Mouse (Mus musculus) layer of hippocampus, adult 11-12 months (tissue): Measurements from ENCODE around the gene Psma3.
A peak's percentile ranks its signal among the peaks of the same experiment; 100 is the strongest.
"Not testable (repeated sequence)": the region's sequence is repeated elsewhere in the genome, so short reads cannot be mapped to it uniquely, and the experiment has no call there.

ENCODE experiments used
- DNase-seq: peaks from one replicate; pipeline ENCODE4 v3.0.0; 2022; ENCODE audit warnings: low spot score

Gene Psma3

DNA sequence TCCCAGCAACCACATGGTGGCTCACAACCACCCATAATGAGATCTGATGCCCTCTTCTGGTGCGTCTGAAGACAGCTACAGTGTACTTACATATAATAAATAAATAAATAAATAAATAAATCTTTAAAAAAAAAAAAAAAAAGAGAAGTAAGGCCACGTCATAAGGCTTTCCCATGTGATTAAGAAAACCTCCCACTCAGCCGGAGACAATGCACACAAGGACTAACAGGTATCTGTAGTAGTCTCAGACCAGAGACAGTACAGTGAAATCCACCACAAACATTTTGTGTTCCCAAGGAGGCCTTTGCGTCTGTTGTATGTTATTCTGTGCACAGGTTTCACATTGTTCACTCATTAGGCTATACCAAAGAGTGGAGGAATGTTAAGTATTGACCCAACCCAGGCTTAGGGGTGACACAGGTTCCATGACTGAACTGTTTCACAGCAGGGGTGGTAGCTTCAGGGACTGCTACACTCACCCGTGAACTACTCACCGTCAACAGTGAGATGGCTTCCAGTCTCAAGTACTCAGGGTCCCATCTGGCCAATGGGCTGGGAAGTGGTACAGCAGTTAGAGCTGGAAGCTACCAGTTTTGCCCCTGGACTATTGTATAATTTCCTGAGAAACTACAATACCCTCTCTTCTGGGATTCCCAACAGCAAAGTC lies 29.5 kb downstream of the Psma3 start:
- DNase-seq, result no peak

DNA sequence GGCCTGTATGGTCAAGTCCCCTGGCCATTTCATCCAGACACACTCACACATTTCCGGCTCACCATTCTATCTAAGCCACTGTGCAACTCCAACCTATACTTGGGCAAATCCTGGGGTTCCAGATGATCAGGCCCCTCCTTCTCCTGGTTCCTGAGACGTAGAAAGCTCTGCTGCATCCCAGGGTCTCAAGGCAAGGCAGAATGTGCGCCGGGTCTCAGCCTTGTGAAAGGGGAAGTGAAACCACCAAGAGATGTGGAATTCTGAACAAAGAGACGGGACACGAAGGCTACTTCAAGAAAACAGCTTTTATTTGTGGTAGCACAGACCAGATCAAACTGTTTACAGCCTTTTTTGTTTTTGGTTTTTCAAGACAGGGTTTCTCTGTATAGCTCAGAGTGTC lies 31.7 kb downstream of the Psma3 start:
- DNase-seq, result no peak

DNA sequence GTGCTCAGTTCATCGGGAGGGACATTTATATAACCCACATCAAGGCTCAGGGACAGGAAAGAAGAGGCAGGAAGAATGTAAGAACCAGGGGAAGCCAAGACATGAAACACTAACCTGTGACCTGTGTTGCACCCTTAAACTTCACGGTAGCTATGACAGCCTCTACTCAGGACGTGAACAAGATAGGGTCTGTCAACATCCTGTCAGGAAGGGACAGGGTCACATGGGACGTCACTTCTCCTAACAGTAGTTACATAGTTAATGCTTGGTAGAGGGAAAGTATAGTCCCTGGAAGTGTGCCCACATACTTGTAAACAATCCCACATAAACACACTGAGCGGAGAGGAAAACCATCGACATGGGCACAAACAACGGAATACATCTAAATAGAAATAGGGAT lies 32.5 kb downstream of the Psma3 start:
- no peak for DNase-seq

DNA sequence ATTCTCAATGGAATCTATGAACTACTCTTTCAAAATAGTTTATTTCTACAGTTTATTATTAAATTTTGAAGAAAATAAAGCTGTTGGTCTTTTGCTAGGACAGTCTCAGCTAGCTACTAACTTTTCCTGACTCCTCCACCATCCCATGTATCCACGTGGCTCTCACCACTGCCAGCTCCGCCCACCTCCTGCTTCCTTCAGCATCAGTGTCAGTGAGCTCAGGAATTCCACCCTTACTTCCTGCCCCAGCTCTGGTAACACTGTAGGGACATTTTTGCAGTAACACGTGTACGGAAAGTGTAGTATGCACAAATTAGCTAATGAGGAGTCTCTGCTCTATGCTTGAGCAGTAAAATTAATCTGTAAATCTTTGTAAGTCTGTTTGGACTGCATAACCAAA lies 35.3 kb downstream of the Psma3 start:
- DNase-seq, result no peak

DNA sequence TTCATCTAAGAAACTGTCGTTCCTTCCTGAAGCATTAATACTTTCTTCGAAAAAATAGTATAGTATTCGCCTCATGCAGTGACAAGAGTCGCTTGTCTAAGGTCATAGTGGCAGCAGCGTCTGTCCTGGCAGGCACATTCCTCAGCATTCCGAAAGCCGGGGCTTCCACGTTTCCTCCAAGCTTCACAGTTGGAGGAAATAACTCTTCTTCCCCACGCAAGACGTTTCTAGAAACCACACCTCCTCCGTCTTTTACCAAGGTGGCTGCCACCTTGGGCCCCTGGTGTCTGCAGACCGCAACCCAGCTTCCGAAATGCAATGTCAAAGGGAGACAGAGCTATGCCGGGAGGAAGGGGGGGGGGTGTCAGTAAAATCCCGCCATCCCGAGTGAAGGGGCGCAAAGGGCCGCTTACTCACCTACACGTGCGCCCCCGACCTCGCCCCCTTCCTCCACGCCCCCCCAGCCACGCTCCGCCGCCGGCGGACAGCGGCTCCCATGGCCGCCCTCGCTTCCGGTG lies 40.5 kb downstream of the Psma3 start:
- peak; percentile 15 for DNase-seq

DNA sequence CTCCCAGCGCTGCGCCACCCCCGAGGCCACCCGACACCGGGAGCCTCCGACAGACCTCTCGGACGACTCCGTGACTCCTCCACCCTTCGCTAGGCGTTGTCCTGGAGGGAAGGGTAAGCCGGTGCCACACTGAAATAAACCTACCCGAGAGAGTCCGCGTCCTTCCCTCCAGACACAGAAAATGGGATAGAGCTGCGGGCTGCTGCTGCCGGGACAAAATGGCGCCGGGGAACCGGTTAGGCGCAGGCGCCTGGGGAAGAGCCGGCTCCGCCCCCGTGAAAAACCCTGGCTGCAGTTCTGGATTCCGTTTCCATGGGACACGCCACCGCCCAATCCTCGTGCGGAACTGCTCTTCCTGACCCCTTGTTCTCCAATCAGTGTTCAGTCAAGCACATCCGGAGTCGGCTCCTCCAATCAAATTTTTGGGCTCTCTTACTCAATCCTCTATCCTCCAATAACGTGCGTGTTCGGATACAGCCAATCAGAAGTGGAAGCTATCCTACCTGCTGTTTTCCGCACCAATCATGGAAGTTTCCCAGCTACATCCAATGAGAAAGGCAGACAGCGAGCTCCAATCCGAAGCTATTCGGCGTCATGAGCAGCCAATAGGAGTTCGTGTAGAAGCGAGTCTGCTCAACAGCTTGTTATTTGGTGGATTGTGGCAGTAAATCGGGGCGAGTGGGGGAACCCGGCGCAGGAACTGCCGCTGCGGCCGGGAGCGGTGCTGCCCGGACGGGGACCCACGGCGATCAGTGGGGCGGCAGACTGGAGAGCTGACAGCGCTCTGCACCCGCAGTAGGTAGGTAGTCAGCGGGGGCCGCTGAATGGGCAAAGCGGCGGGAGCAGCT lies 41.2 kb downstream of the Psma3 start, which contains the start of gene Arid4a:
TSS of gene Arid4a (plus strand) at position 628 of the 848 bp plus-strand sequence.
- peak; percentile 99 for DNase-seq

DNA sequence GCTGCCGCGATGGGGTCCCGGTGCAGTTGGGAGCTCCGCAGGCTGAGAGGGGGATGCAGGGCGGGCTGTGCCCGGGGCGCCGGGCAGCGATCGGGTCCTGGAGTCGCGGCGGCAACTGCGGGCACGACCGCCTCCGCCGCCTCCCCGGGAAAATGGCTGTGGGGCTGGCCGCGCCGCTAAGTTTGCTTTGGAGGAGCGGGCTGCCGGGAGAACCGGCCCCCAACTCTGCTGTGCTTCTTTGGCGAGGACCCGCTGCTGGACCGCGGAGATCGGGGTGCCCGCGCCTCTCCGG lies 41.7 kb downstream of the Psma3 start:
- DNase-seq, result no peak

DNA sequence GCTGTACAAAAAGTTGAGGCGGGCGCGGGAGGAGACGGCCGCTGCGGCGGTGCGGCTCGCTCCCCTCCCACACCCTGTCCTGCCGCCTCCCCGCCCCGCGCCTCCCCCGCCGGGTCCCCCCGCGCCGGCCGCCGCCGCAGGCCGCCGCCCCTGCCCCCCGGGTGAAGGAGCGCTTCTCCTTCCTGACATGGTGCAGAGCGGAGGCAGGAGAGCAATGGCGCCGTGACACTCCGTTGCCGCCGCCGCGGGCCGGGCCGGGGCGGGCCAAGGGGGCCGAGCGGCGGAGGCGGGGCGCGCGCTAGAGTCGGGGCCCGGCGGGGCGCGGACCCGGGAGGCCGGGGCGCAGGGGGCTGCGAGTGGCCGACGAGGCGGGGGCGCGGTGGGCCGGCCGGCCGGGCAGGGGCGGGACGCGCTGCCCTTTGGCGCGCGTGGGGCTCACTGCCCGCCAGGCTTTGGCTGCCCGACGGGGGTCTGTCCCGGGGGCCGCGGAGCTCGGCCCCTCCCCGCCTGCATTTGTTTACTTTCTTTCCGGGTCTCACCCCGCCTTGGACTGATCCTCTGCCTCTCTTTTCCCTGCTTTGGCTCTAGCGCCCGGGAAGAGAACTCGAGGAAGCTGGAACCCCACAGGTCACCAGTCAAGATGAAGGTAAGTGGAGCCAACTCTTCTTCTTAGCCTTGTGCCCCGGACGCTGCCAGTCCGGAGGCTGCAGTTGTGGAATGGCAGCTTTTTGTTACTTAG lies 42.3 kb downstream of the Psma3 start:
- peak; percentile 19 for DNase-seq

DNA sequence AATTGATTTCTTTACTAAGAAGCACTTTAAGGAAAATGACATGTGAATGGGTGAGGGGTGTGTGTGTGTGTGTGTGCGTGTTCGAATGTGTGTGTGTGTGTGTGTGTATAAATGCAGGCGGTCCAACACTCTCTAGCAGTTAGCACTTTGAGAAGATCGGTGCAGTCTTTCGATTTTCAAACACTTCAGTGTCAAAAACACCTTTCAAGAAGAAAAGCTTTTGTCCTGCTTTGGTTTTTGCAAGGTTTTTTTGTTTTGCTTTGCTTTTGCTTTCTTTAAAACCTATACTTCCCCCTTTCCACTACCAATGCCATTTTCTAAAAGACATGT lies 42.8 kb downstream of the Psma3 start:
- no peak for DNase-seq

DNA sequence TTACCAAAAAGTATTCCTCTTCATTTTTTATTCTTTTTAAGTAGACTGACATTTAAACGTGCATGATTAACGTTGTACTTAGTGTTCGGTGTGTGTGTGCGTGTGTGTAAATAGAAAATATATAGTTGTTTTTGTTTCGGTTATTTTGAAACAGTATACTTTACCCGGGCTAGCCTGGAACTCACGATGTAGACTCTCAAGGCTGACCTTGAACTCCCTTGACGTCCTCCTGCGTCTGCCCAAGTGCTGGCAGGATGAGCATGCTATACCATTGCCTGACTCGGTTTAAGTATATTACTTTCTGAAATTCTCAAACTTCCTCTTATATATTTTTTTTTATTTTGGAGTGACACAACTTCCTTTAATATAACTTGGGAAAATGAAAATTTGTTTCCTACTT lies 43.4 kb downstream of the Psma3 start:
- no peak for DNase-seq

DNA sequence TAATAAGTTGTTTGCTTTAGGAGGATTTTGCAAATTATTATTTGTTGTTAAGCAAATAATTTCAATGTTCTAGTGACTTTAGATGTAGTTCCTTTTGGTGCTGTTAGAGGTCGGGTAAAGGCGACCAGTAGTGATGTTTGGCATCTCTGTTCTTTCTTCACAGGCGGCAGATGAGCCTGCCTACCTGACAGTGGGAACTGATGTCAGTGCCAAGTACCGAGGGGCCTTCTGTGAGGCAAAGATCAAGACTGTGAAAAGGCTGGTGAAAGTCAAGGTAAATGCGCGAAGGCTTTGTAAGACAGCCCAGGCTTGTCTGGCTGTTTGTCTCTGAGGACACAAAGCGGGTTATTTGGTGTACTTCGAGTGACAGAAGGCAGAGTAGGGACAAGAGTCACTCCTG lies 44.8 kb downstream of the Psma3 start:
- DNase-seq, result no peak

DNA sequence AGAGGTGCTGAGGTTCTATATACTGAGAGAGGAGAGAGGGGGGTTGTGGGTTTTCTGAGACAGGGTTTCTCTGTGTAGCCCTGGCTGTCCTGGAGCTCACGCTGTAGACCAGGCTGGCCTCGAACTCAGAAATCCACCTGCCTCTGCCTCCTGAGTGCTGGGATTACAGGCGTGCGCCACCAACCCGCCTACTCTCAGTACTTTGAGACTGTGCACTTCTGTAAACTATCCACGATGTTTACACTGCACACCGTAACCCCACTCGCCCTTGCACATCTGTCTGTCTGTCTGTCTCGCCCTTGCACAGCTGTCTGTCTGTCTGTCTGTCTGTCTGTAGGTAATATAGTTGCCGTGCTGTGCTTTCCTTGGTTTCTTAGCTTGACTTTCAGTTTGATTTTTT lies 50.0 kb downstream of the Psma3 start:
- DNase-seq, result no peak

DNA sequence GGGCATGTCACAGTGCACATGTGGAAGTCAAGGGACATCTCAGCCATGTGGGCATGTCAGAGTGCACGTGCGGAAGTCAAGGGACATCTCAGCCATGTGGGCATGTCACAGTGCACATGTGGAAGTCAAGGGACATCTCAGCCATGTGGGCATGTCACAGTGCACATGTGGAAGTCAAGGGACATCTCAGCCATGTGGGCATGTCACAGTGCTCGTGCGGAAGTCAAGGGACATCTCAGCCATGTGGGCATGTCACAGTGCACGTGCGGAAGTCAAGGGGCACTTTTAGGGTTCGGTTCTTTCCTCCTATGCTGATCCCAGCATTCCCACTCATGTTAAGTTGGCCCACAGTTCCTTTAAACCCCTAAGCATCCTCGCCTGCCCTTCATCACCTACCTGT lies 53.8 kb downstream of the Psma3 start:
- not testable (repeated sequence) for DNase-seq

DNA sequence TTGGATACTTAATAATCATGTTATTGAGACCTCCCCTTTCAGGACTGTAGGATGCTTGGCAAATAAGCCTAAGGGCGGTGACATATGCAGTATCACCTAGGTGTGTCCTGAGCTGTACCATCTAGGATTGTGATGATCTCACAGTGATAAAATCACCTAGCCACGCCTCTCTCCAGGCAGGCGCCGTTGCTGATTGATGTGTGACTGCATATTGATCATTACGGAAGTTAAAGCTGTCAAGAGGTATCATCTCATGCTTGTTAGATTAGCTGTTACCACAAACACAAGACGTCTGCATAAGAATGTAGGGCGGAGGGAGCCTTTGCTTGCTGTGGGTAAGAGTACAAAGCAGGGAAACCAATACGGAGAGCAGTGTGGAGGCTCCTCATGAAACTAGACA lies 55.8 kb downstream of the Psma3 start:
- DNase-seq, result no peak

DNA sequence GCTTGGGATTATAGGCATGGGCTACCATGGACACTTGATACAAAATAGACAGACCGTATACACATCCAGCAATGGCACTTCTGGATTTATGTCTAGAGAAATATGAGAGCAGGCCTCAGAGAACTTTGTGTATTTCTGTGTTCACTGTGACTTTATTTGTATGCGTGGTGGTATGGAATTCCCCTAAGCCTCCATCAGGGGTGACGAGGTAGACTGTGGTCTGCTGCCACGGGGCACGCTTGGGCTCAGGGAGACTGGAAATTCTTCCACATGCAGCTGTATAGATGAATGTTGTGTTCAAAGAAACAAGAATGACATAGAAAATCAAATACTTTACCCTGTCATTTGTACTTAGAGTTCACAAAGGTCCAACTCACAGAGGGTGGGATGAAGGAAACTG lies 56.3 kb downstream of the Psma3 start:
- DNase-seq, result no peak

DNA sequence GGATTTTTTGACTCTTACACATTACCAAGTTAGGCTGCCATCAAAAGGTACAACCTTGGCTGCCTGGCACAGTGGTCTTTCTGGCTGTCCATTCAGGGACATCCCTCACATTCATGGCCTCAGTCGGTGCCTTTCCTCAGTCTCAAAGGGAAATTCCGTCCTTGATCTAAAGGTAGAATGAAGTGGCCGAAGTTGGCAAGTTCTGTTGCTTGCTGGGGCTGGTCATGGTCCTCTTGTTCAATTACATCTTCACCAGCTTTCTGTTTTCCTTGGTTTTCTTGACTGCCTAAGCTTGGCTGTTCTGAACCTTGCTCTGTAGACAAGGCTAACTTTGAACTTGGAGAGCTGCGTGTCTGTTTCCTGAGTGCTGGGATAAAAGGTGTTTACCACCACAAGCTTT lies 61.4 kb downstream of the Psma3 start:
- no peak for DNase-seq

DNA sequence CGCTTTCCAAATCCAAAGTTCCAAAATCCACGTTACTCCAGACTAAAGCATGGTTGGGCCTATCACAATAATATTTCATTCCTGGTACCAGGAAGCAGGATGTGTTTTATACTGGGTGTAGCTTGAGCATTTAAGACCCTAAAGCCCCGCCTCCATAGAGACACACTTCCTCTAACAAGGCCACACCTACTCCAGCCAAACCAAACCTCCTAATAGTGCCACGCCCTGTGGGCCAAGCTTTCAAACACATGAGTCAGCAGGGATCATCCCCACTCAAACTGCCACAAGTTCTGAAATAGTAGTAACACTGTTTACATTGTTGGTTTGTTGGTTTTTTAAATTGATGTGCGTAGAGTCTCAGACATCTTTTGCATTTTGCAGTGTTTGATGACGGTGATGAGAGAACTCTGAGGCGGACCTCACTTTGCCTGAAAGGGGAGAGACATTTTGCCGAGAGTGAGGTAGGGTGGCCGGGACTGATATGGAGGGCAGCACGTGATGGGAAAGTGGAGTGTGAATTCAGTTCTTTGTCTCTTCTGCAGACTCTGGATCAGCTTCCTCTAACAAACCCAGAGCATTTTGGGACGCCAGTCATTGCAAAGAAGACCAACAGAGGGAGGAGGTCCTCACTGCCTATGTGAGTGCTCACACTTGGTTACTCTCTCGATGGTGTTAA lies 62.4 kb downstream of the Psma3 start:
- DNase-seq, result no peak

DNA sequence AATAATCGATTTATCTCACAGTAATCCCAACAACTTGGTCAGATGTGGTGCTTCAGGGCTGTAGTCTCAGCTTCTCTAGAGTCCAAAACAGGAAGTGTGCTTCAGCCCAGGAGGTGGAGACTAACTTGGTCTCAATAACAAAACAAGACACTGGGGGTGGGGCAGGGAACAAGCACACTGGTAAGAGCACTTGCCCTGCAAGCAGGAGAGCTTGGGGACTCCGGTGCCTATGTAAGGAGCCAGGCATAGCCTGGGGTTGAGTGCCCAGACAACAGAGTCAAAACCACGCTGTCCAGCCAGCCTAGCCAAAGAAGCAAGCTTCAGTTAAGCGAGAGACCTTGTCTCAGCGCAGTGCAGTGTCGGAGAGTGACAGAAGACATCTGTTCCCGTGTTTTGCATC lies 66.0 kb downstream of the Psma3 start:
- DNase-seq, result peak; percentile 38

DNA sequence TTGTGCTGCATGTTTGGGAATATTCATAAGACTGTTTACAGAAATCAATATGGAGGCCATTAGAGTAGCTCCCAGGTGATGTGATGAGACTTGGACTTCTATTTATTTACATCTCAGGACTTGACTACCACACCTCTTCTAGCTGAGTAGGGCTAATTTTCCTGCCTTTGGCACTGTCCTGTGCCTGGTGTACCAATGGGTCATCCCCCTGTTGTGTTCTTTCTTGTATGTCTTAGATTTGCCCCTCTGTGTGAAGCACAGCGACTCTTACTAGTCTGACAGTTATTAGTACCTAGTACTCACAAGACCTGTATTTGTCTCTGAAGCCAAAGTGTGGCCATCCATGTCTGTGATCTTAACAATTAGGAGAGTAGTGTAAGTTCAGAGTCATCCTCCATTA lies 68.0 kb downstream of the Psma3 start:
- DNase-seq, result no peak

DNA sequence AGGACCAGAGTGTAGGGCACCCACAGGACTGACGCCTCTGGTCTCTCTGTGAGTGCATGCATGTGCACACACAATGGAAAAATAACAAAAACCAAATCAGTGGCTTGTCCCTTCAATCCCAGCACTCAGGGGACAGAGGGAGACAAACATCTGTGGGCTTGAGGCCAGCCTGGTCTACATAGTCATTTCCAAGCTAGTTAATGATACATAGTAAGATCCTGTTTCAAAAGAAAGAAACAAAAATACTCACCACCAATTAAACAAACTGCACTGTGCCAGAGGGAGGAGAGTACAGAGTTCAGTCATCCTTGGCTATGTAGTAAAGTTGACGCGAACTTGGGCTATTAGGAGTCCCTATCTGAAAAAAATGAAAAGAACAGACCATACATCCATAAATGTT lies 69.2 kb downstream of the Psma3 start:
- DNase-seq, result no peak

DNA sequence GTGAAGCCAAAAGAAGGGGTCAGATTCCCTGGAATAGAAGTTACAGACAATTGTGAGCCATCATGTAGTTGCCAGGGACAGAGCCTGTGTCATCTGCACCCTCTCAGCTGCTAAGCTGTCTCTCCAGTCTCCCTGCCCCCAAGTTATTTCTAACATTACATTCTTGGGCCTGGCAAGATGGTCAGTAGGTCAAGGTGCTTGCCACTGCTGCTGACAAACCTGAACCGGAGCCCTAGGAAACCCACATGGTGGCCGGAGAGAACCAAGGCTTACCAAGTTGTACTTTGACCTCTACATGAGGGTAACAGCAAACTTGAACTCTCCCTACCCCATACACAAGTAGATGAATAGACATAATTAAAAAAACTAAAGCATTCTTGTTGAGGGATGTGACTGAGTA lies 70.1 kb downstream of the Psma3 start:
- DNase-seq, result no peak
